Mouse (Mus musculus) spleen, adult 2 months (tissue): Measurements from ENCODE around the gene Ppcs. TPM values are rescaled to one million over a fixed set of nuclear protein-coding genes. Genes with fewer than 3 reads are reported as not detected.

Source experiments
- DNase-seq, 2 experiments: peaks; one replicate each; pipeline versions ENCODE4 v3.0.0 to v3.0.0-alpha.2; 2012 to 2021; ENCODE audit warnings: low spot score in 2 of 2, low read depth in 1 of 2
- H3K27ac ChIP-seq: fragments of 200-500 bp; 2 replicates; pipeline ENCODE4 v1.5.1; 2012; ENCODE audit warnings: low read length, inconsistent platforms; ENCODE audit not compliant: insufficient read depth
- H3K27me3 ChIP-seq: fragments of 200-500 bp; 2 replicates; pipeline ENCODE4 v1.6.1; 2012; ENCODE audit warnings: mild to moderate bottlenecking, moderate library complexity, low read length, inconsistent platforms; ENCODE audit not compliant: control insufficient read depth, insufficient read depth
- H3K36me3 ChIP-seq: fragments of 200-500 bp; 2 replicates; pipeline ENCODE4 v1.6.1; 2012; ENCODE audit warnings: mild to moderate bottlenecking, low read length, inconsistent platforms; ENCODE audit not compliant: control insufficient read depth, insufficient read depth
- H3K4me1 ChIP-seq: fragments of 200-500 bp; 2 replicates; pipeline ENCODE4 v1.6.1; 2011; ENCODE audit warnings: inconsistent platforms; ENCODE audit not compliant: control insufficient read depth, insufficient read depth, insufficient read length
- H3K4me3 ChIP-seq: fragments of 200-500 bp; 2 replicates; pipeline ENCODE4 v1.5.1; 2011; ENCODE audit warnings: mild to moderate bottlenecking, inconsistent platforms; ENCODE audit not compliant: insufficient read depth, insufficient read length; ENCODE audit errors: extremely low read depth
- CTCF ChIP-seq: fragments of 200-500 bp; IDR thresholded peaks from 2 replicates; pipeline ENCODE4 v1.5.1; 2011; ENCODE audit warnings: mild to moderate bottlenecking, inconsistent platforms; ENCODE audit not compliant: insufficient read depth, insufficient read length, insufficient replicate concordance; ENCODE audit errors: extremely low read depth
- POLR2A ChIP-seq: fragments of 200-500 bp; IDR thresholded peaks from 2 replicates; pipeline ENCODE4 v1.6.1; 2011; ENCODE audit warnings: low read depth, low read length, inconsistent platforms
- WGBS: fragments of 180-500 bp; shearing (Covaris S2); methylation state at CpG from one replicate; pipeline ENCODE4 v1.1.7; 2018; 5-methylcytosine and 5-hydroxymethylcytosine counted together
- polyA plus RNA-seq: library from polyadenylated mRNA; depleted of rRNA; stranded (reverse); fragments of >200 nt; gene quantifications from 2 replicates; pipeline ENCODE4 v1.2.3, GENCODE M21; 2012

Gene Ppcs
- polyA plus RNA-seq, 1 experiment = 11.7 TPM

GRCm38 (mm10) chr4:119442539-119442938 lies 20.3 kb upstream of the Ppcs start:
- TF ChIP-seq CTCF (no peak), POLR2A (no peak)
- H3K4me3 ChIP-seq = no peak overlapping the region

GRCm38 (mm10) chr4:119441836-119442235 lies 19.6 kb upstream of the Ppcs start:
- Histone ChIP-seq H3K4me1 (no peaks in the 10 kb centered on the region), H3K4me3 (no peak overlapping the region), H3K27ac (no peak overlapping the region), H3K27me3 (no peaks in the 10 kb centered on the region), H3K36me3 (no peaks in the 10 kb centered on the region)
- no peak for DNase-seq
- TF ChIP-seq POLR2A (no peak), CTCF (no peak)
- WGBS = 90% methylated on average over 4 of the region's 4 CpGs

More at GRCm38 (mm10) chr4:119442539-119442938, 20.3 kb upstream of the Ppcs start:
- WGBS = 89% methylated on average over 6 of the region's 6 CpGs
- Histone ChIP-seq H3K4me1 (no peaks in the 10 kb centered on the region), H3K36me3 (no peaks in the 10 kb centered on the region), H3K27ac (no peak overlapping the region), H3K27me3 (no peaks in the 10 kb centered on the region)
- no peak for DNase-seq

GRCm38 (mm10) chr4:119437936-119438335 lies 15.7 kb upstream of the Ppcs start:
- TF ChIP-seq CTCF (no peak), POLR2A (no peak)
- WGBS = 90% methylated on average over 2 of the region's 2 CpGs
- no peaks in the 10 kb centered on the region for H3K27me3 ChIP-seq

GRCm38 (mm10) chr4:119430678-119431077 lies 8.5 kb upstream of the Ppcs start:
- Histone ChIP-seq H3K4me1 (no peaks in the 10 kb centered on the region), H3K4me3 (peak overlapping the region; percentile 11; the same call in 1 of the 2 replicates), H3K27me3 (no peaks in the 10 kb centered on the region), H3K27ac (no peak overlapping the region), H3K36me3 (no peaks in the 10 kb centered on the region)
- peak; percentile 21 to 60 for DNase-seq
- peak; percentile 54; the same call in 1 of the 2 replicates for TF ChIP-seq CTCF
- no peak for TF ChIP-seq POLR2A
- 26% methylated on average over 5 of the region's 5 CpGs for WGBS

More at GRCm38 (mm10) chr4:119437936-119438335, 15.7 kb upstream of the Ppcs start:
- DNase-seq = no peak
- no peaks in the 10 kb centered on the region for H3K36me3 ChIP-seq
- no peak overlapping the region for H3K4me3 ChIP-seq
- no peaks in the 10 kb centered on the region for H3K4me1 ChIP-seq
- no peak overlapping the region for H3K27ac ChIP-seq

GRCm38 (mm10) chr4:119427680-119428079 lies 5.5 kb upstream of the Ppcs start:
- no peak for DNase-seq
- Histone ChIP-seq H3K4me3 (no peak overlapping the region), H3K27me3 (no peaks in the 10 kb centered on the region; the same call in 1 of the 2 replicates), H3K4me1 (peaks cover 3% of the 10 kb centered on the region), H3K36me3 (no peaks in the 10 kb centered on the region), H3K27ac (no peak overlapping the region; the same call in 1 of the 2 replicates)
- WGBS = 62% methylated on average over 2 of the region's 2 CpGs
- no peak for TF ChIP-seq CTCF
- TF ChIP-seq POLR2A = no peak

- no peak for DNase-seq
- Histone ChIP-seq H3K27me3 (no peaks in the 10 kb centered on the region; the same call in 1 of the 2 replicates), H3K36me3 (no peaks in the 10 kb centered on the region), H3K4me3 (no peak overlapping the region), H3K4me1 (peaks cover 7% of the 10 kb centered on the region), H3K27ac (no peak overlapping the region)
- 52% methylated on average over 2 of the region's 2 CpGs for WGBS
- TF ChIP-seq CTCF = no peak
- no peak for TF ChIP-seq POLR2A
Observed at GRCm38 (mm10) chr4:119425601-119426000, 3.4 kb upstream of the Ppcs start.

- DNase-seq = no peak
- no peak for TF ChIP-seq CTCF
- WGBS = 86% methylated on average over 2 of the region's 2 CpGs
Observed at GRCm38 (mm10) chr4:119425077-119425476, 2.9 kb upstream of the Ppcs start.

GRCm38 (mm10) chr4:119421921-119422293 lies 313 bp downstream of the Ppcs start:
- Histone ChIP-seq H3K4me1 (peaks cover 7% of the 10 kb centered on the region), H3K4me3 (peak overlapping the region; percentile 96), H3K36me3 (0 out of 2 replicates have a peak, but pooled peaks cover 1% of the 10 kb centered on the region), H3K27ac (peak overlapping the region; percentile 86), H3K27me3 (no peaks in the 10 kb centered on the region; the same call in 1 of the 2 replicates)
- DNase-seq = no peak
- no peak for TF ChIP-seq POLR2A
- TF ChIP-seq CTCF = no peak
- WGBS = under 1% methylated on average over 31 of the region's 31 CpGs

More at GRCm38 (mm10) chr4:119425077-119425476, 2.9 kb upstream of the Ppcs start:
- Histone ChIP-seq H3K4me3 (no peak overlapping the region), H3K4me1 (peaks cover 7% of the 10 kb centered on the region), H3K27me3 (no peaks in the 10 kb centered on the region; the same call in 1 of the 2 replicates), H3K27ac (no peak overlapping the region), H3K36me3 (no peaks in the 10 kb centered on the region)
